Mouse (Mus musculus) frontal cortex, postnatal 36 days (tissue): ENCODE measurements at regions not wholly inside any gene's neighbourhood (a gene's known extent, or its start where the extent isn't known, plus 50 kb on each side); places are given as distances from the start of the nearest gene placed in this dataset.
"Not testable (repeated sequence)": the region's sequence is repeated elsewhere in the genome, so short reads cannot be mapped to it uniquely, and the experiment has no call there.

ENCODE experiments used
- DNase-seq, 2 experiments: peaks; one replicate each; pipeline ENCODE4 v3.0.0; 2022; ENCODE audit warnings: low spot score in 2 of 2

GRCm38 (mm10) chrX:70606349-70606748, 129.4 kb upstream of the Tmem185a start:
- no peak for DNase-seq

GRCm38 (mm10) chrX:70582344-70582743, 105.4 kb upstream of the Tmem185a start:
- peak; percentile 36 to 64 for DNase-seq

- DNase-seq, result peak in 1 of 2 experiments; percentile 3
Measured at GRCm38 (mm10) chrX:70580171-70580570, 103.2 kb upstream of the Tmem185a start.

GRCm38 (mm10) chrX:70574243-70574642, 97.3 kb upstream of the Tmem185a start:
- DNase-seq, result not testable (repeated sequence)

- DNase-seq, result not testable (repeated sequence)
Measured at GRCm38 (mm10) chrX:70570586-70570985, 93.6 kb upstream of the Tmem185a start.

- not testable (repeated sequence) for DNase-seq
Measured at GRCm38 (mm10) chrX:70569339-70569979, 92.5 kb upstream of the Tmem185a start.
